Mouse (Mus musculus) ZHBTc4 (cell line): Measurements from ENCODE around the gene Gm17455.

Experiments used
- DNase-seq: peaks from one replicate; pipeline ENCODE4 v3.0.0-alpha.2; 2011; ENCODE audit warnings: low read depth, low spot score

The Gm17455 gene

DNA sequence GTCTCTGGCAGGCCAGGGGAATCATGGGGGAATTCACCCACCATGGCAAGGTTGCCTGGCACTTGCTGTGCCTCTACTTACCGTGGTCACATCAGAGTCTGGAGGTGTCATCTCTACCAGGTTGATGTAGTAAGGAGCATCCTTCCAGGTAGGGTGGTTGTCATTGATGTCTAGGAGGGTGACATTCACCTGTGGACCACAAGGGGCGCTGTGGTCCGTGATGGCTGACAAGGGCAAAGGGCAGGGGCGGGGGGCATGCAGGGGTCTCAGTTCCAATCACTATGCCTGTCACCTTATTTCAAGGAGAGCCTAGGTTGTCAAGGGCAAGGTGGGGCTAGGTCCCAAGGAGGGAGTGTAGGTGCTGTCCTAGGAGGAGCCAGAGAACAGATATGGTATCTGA lies 20.1 kb downstream of the Gm17455 start:
- DNase-seq, result peak; percentile 51

DNA sequence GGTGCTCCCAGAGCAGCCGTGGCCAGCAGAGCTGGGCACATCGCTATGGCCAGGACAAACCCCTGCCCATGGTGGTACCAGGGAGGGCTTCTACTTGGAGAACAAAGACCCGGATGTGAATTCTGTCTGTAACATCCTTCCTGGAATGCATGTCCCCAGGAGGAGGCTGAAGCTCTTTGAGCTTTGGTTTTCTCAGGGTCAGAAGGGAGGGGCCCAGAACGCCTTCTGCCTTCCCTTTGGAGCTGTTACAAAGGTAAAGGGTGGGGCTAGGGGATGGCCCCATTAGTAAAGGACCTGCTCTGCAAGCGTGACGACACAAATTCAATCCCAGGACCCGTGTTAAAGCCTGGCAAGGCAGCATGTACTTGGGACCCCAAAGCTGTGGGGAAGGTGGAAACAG lies 23.2 kb downstream of the Gm17455 start:
- DNase-seq, result peak; percentile 66

DNA sequence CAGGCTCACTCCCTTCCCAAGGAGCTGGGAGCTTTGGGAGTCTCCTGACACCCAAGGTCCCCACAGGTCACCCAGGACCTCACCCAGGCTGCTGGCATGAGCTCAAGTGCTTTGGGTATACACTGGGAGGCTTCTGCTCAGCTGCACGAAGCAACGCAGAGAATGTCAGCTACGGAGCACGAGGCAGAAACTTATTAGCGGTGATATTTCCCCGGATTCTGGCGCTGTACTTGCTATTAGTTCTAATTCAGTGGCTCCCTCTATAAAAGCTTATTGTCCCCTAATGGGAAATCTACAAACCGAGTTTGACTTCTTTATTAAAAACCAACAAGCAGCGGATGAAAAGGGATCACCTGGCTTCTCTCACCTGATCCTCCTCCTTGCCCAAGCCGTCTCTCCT lies 30.5 kb downstream of the Gm17455 start:
- DNase-seq, result no peak

DNA sequence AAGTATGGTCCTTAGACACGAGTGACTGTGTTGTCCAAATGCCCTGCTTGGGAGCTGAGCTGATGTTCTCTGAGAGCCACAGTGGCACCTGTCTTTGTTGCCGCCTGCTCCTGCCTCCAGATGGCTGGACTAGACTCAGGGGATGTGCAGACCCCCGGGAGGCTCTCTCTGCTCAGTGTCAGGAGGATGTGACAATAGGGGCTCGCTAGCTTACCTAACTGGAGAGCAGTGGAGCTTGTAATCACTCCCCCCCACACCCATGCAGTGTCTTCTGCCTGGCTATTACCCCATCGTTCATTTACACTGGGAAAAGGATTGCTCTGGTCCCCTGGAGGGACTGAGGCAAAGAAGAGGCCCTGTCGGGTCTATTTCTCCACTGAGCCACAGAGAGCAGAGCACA lies 31.1 kb downstream of the Gm17455 start:
- DNase-seq, result no peak

DNA sequence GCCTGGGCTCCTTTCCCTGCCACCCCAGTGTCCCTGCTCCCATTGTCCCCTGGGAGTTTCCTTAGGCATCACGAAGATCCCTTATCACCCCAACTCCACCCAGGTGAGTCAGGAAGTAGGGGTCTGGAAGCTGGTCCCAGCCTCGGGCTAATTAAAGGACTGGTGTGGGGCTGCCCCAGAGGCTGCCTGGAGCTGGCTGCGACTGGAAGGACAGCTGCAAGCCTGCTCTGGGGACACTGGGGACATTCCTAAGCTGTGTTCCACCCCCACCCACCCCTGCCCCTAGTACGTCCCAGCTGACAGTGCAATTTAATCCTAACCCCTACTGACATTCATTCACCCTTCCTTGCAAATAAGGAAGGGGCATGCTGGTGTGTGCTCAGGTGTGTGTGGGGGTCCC lies 33.2 kb downstream of the Gm17455 start:
- no peak for DNase-seq

DNA sequence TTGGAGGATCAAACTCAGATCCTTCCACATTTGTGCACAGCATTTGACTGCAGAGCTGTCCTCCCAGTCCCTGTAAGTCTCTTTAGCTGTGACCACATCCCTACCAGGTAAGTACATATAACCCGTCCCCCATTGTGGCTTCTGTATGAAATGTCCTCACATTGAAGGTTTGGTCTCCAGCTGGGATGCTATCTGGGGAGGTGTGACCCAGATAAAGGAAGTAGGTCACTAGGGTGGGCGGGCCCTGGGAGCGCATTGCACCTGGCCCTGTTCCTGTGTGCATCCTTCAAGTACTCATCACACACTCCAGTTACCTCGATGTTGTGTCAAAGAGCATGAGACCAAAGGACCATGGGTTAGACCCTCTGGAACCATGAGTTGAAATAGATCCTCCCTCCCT lies 42.8 kb downstream of the Gm17455 start:
- no peak for DNase-seq

DNA sequence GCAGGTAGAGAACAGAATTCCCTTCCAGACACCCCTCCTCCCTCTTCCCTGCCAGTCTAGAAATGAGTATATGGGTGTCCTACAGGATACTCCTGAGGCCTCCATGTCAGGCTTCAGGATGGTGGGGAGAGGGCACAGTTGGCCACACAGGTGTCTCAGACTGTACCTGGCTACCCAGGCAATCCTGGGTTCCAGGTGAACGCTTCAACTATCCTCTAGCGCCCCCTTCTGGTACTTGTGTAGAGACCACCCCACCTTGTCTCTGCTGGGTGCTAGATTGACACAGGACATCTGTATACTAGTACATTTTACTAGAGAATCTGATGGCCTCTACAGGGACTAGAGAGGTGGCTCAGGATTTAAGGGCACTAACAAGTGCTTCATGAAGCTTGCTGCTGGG lies 43.6 kb downstream of the Gm17455 start:
- DNase-seq, result peak; percentile 41

DNA sequence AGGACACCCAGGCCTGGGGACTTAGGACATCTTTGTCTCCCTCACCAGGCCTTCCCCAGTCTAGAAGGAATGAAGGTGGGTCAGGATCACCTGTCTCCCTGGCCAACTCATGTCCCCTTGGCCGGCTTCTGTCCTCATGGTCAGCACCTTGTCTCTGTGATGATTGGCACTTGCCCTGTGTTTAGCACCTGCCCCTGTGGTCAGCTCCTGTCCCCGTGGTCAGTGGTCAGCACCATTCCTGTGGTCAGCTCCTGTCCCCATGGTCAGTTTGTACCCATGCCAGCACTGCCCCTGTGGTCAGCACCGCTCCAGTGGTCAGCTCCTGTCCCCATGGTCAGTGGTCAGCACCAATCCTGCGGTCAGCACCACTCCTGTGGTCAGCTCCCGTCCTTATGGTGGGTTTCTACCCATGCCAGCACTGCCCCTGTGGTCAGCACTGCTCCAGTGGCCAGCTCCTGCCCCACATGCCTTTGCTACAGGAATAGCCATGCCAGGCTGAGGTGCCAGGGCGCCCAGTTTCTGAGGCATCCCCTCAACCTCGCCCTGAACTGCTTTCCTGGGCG lies 45.6 kb downstream of the Gm17455 start:
- DNase-seq, result no peak

DNA sequence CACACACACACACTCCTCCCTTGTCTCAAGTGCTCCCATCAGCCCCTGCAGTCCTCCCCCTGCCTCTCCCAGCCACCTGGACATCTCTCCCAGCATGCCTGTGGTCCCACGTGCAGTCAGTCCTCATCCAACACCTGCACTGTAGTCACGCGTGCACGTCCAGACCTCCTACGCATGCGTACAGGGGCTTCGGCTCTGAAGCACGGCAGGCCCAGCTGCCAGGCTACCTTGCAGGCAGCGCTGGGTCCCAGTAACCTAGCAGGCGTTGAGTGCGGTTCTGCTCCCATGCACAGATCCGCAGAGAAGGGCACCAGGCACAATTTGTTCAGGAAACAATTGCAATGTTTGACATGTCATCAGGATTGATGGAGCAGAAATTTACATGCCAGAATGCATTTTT lies 47.7 kb downstream of the Gm17455 start:
- DNase-seq, result no peak
